In the genomic region with DNA sequence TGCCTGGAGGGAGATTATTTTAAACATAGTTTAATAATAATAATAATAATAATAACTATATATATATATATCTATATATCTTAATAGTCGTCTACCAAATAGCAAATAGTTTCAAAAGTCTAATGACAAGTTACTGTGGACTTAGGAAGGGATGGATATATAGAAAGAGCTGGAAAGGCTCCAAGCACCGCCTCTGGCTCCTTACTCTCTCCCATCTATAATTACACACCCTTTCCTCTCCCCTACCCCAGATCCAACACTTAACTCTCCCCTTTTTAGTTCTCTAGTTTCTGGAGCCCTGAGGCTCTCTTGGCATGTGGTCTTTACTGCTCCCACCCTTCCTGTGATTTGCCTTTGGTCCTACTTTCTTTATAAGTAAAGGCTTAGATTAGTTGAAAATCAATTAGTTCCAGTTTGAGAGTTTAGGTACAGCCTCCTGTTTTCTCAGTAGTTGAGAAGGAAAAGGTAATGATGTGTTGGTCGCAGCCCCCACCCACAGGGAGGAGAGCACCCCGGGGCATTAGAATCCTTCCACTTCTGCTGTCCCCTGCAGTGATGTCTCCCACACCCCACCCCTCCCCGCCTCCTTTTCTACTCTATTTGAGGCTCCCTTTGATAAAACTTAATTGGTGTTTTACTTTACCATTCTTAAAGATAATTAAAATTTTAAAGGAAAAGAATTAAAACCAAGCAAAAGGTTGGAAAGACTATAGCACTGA, we compare ENCODE assay signal across 14 mouse cellular contexts. TPM values are rescaled to one million over a fixed set of nuclear protein-coding genes. Genes with fewer than 3 reads are reported as not detected.
DNase-seq lines count a peak whose midpoint lies in the region; ATAC-seq and TF ChIP-seq lines count a peak whose summit lies in the region.
"Had no signal": no experiment of that assay in that cellular context is flagged by ENCODE, and none has a peak within 500 bp of the region (broad histone marks: within the 10 kb centered on the region; RNA-seq: fewer than 3 reads in every experiment).

No protein-coding gene starts in this region.

- H3K9ac ChIP-seq in embryonic facial prominence, embryonic 12.5 days = no peak overlapping the region
- H3K9ac ChIP-seq in heart, postnatal 0 days (replicated peaks; ENCODE audit: low read depth, low read length) = no peak overlapping the region
- H3K9ac ChIP-seq in midbrain, embryonic 16.5 days (ENCODE audit: low read depth, low read length) = no peak overlapping the region
- H3K9ac ChIP-seq in midbrain, postnatal 0 days (replicated peaks; ENCODE audit: low read length, poor library complexity, severe bottlenecking) = no peak overlapping the region
- H3K9ac ChIP-seq: forebrain, postnatal 0 days had no signal

- no peak for DNase-seq in embryonic facial prominence, embryonic 10.5 days (ENCODE audit: low spot score)
- no peak for DNase-seq in heart, postnatal 0 days (ENCODE audit: low spot score)
- DNase-seq in heart, postnatal 25 days (ENCODE audit: low spot score) = no peak
- no peak for DNase-seq in midbrain, postnatal 0 days (ENCODE audit: low spot score)
- no peak for DNase-seq in layer of hippocampus, postnatal 14 days (ENCODE audit: low spot score in 2 of 2)
- no peak for DNase-seq in urinary bladder, postnatal 4 days (ENCODE audit: low spot score in 2 of 2)
- DNase-seq: adrenal gland, adult 2 months; forebrain, postnatal 0 days; gastrocnemius, postnatal 36 days; liver had no signal

- H3K4me1 ChIP-seq in embryonic facial prominence, embryonic 12.5 days = peaks cover 10% of the 10 kb centered on the region; the same call in 1 of the 2 replicates
- peaks cover 28% of the 10 kb centered on the region for H3K4me1 ChIP-seq in embryonic facial prominence, embryonic 10.5 days
- no peaks in the 10 kb centered on the region for H3K4me1 ChIP-seq in heart, postnatal 0 days (ENCODE audit: control insufficient read depth, insufficient read depth)
- no peaks in the 10 kb centered on the region for H3K4me1 ChIP-seq in midbrain, embryonic 16.5 days (ENCODE audit: control insufficient read depth, insufficient read depth, low read length)
- H3K4me1 ChIP-seq in midbrain, postnatal 0 days (ENCODE audit: insufficient read depth, low read length) = no peaks in the 10 kb centered on the region

- H3K27me3 ChIP-seq in embryonic facial prominence, embryonic 12.5 days = no peaks in the 10 kb centered on the region
- H3K27me3 ChIP-seq in embryonic facial prominence, embryonic 10.5 days (replicated peaks; ENCODE audit: low read depth, poor library complexity, severe bottlenecking) = no peaks in the 10 kb centered on the region
- no peaks in the 10 kb centered on the region for H3K27me3 ChIP-seq in heart, postnatal 0 days (ENCODE audit: control insufficient read depth, insufficient read depth, low read length)
- H3K27me3 ChIP-seq in midbrain, embryonic 16.5 days (ENCODE audit: control insufficient read depth, insufficient read depth, low read depth, low read length) = no peaks in the 10 kb centered on the region
- H3K27me3 ChIP-seq in midbrain, postnatal 0 days (ENCODE audit: insufficient read depth, low read length) = no peaks in the 10 kb centered on the region

- H3K27ac ChIP-seq in embryonic facial prominence, embryonic 12.5 days = no peak overlapping the region
- no peak overlapping the region for H3K27ac ChIP-seq in embryonic facial prominence, embryonic 10.5 days (replicated peaks)
- H3K27ac ChIP-seq in heart, postnatal 0 days (ENCODE audit: low read depth) = no peak overlapping the region
- H3K27ac ChIP-seq in midbrain, embryonic 16.5 days (ENCODE audit: low read length) = no peak overlapping the region
- no peak overlapping the region for H3K27ac ChIP-seq in midbrain, postnatal 0 days (ENCODE audit: low read depth, low read length)

- intact Hi-C loops in heart, postnatal 25 days (cut with DNase I) = no loop called here

- H3K9me3 ChIP-seq in embryonic facial prominence, embryonic 12.5 days = no peaks in the 10 kb centered on the region
- H3K9me3 ChIP-seq in embryonic facial prominence, embryonic 10.5 days = no peaks in the 10 kb centered on the region
- H3K9me3 ChIP-seq in heart, postnatal 0 days (replicated peaks; ENCODE audit: control insufficient read depth, low read length) = no peaks in the 10 kb centered on the region
- no peaks in the 10 kb centered on the region for H3K9me3 ChIP-seq in midbrain, embryonic 16.5 days (replicated peaks; ENCODE audit: control insufficient read depth, low read length, poor library complexity, severe bottlenecking)
- no peaks in the 10 kb centered on the region for H3K9me3 ChIP-seq in midbrain, postnatal 0 days (ENCODE audit: low read length)

- WGBS in embryonic facial prominence, embryonic 12.5 days = 9% methylated on average over 5 of the region's 5 CpGs
- WGBS in embryonic facial prominence, embryonic 10.5 days = 16% methylated on average over 5 of the region's 5 CpGs
- WGBS in heart, postnatal 0 days = 20% methylated on average over 5 of the region's 5 CpGs
- 24% methylated on average over 5 of the region's 5 CpGs for WGBS in midbrain, embryonic 16.5 days
- 12% methylated on average over 5 of the region's 5 CpGs for WGBS in midbrain, postnatal 0 days

- H3K4me2 ChIP-seq in embryonic facial prominence, embryonic 12.5 days (replicated peaks) = peak overlapping the region; percentile 29; the same call in 1 of the 2 replicates
- H3K4me2 ChIP-seq in heart, postnatal 0 days (ENCODE audit: low read depth, low read length) = peak overlapping the region; percentile 58
- H3K4me2 ChIP-seq in midbrain, embryonic 16.5 days (ENCODE audit: low read length) = no peak overlapping the region
- no peak overlapping the region for H3K4me2 ChIP-seq in midbrain, postnatal 0 days (ENCODE audit: low read depth, low read length, poor library complexity, severe bottlenecking)

- H3K4me3 ChIP-seq in embryonic facial prominence, embryonic 12.5 days = no peak overlapping the region
- H3K4me3 ChIP-seq in embryonic facial prominence, embryonic 10.5 days = no peak overlapping the region
- peak overlapping the region; percentile 11; the same call in 1 of the 2 replicates for H3K4me3 ChIP-seq in heart, postnatal 0 days (ENCODE audit: low read depth, low read length)
- H3K4me3 ChIP-seq in midbrain, embryonic 16.5 days (ENCODE audit: low read depth, low read length) = no peak overlapping the region
- H3K4me3 ChIP-seq in midbrain, postnatal 0 days (ENCODE audit: low read depth, low read length) = no peak overlapping the region

- no peaks in the 10 kb centered on the region for H3K36me3 ChIP-seq in embryonic facial prominence, embryonic 12.5 days
- no peaks in the 10 kb centered on the region for H3K36me3 ChIP-seq in embryonic facial prominence, embryonic 10.5 days (replicated peaks)
- no peaks in the 10 kb centered on the region for H3K36me3 ChIP-seq in heart, postnatal 0 days (replicated peaks; ENCODE audit: control insufficient read depth, insufficient read depth, low read length)
- no peaks in the 10 kb centered on the region for H3K36me3 ChIP-seq in midbrain, embryonic 16.5 days (ENCODE audit: control insufficient read depth, insufficient read depth, low read length)
- no peaks in the 10 kb centered on the region for H3K36me3 ChIP-seq in midbrain, postnatal 0 days (ENCODE audit: insufficient read depth, low read length)

- no peak for TF ChIP-seq CTCF in heart, postnatal 0 days (IDR thresholded peaks at IDR 0.05; ENCODE audit: low read depth)
- TF ChIP-seq CTCF in midbrain, postnatal 0 days (IDR thresholded peaks at IDR 0.05) = no peak

- ATAC-seq in embryonic facial prominence, embryonic 12.5 days (ENCODE audit: insufficient number of reproducible peaks, insufficient read depth, low FRiP score, low TSS enrichment) = no peak
- no peak for ATAC-seq in heart, postnatal 0 days (ENCODE audit: insufficient read depth, low read depth)
- ATAC-seq in midbrain, embryonic 16.5 days = peak; percentile 5; the same call in 1 of the 2 replicates
- no peak for ATAC-seq in midbrain, postnatal 0 days (ENCODE audit: low FRiP score)
- ATAC-seq: forebrain, postnatal 0 days; hindbrain, embryonic 16.5 days had no signal

- no peak for TF ChIP-seq EP300 in heart, postnatal 0 days (IDR thresholded peaks at IDR 0.05; ENCODE audit: low read depth)

RNA-seq across cellular contexts. Expression of gene Bmp5, which starts 5.6 kb away (rescaled TPM):
- 6.4 and 8.0 TPM in 2 replicates for polyA plus RNA-seq in embryonic facial prominence, embryonic 12.5 days (2016; fragmentation: Nextera tagmentation; extraction: Ambion mirVana)
- polyA plus RNA-seq in embryonic facial prominence, embryonic 10.5 days (2016; fragmentation: Nextera tagmentation; extraction: Ambion mirVana) = 3.5 and 4.5 TPM in 2 replicates
- 0.27 and 2.8 TPM in 2 replicates for total RNA-seq in heart, postnatal 0 days (2014; rRNA removed; ENCODE audit: low replicate concordance)
- 2.4 TPM in 2 replicates for polyA plus RNA-seq in heart, postnatal 0 days (2015; fragmentation: Nextera tagmentation; extraction: Ambion mirVana)
- 1 to 10 TPM in 1 of 2 experiments, under 1 TPM in 1; 0.98 to 1.0 TPM for total RNA-seq in heart, postnatal 25 days (2021)
- polyA plus RNA-seq in midbrain, embryonic 16.5 days (2015; fragmentation: Nextera tagmentation; extraction: Ambion mirVana) = 2.6 and 3.4 TPM in 2 replicates
- total RNA-seq in midbrain, postnatal 0 days (2014; rRNA removed) = 2.8 and 3.0 TPM in 2 replicates
- polyA plus RNA-seq in midbrain, postnatal 0 days (2015; fragmentation: Nextera tagmentation; extraction: Ambion mirVana) = 2.5 and 3.1 TPM in 2 replicates
- total RNA-seq in layer of hippocampus, postnatal 14 days (2021) = 1 to 10 TPM; 1.2 to 1.5 TPM
- total RNA-seq: megakaryocyte, adult 5-6 weeks had no signal

Comparison
In these comparisons a context has a peak if more than half of its experiments do, and no peak if none do; other contexts are left out.
1. H3K4me2 ChIP-seq: peak in embryonic facial prominence, embryonic 12.5 days (single experiment) and heart, postnatal 0 days (single experiment); none in midbrain, embryonic 16.5 days (single experiment) and midbrain, postnatal 0 days (single experiment).